Mouse (Mus musculus) neural tube, embryonic 15.5 days (tissue): ENCODE measurements around the gene Nlrp9c. TPM values are rescaled to one million over a fixed set of nuclear protein-coding genes. Genes with fewer than 3 reads are reported as not detected.
"Not testable (repeated sequence)": the region's sequence is repeated elsewhere in the genome, so short reads cannot be mapped to it uniquely, and the experiment has no call there.

ENCODE experiments used
- ATAC-seq: fragments of 200-750 bp; cut with Nextera tagmentation; 2 replicates; pipeline ENCODE4 v1.8.0; 2017; ENCODE audit warnings: mild to moderate bottlenecking, moderate TSS enrichment, moderate library complexity; ENCODE audit not compliant: low FRiP score
- H3K27ac ChIP-seq: fragments of 300-500 bp; sonication (generic); replicated peaks from 2 replicates; pipeline ENCODE4 v1.5.1; 2015; ENCODE audit warnings: mild to moderate bottlenecking, inconsistent platforms
- H3K27me3 ChIP-seq: fragments of 300-500 bp; sonication (generic); replicated peaks from 2 replicates; pipeline ENCODE4 v1.6.1; 2015; ENCODE audit warnings: inconsistent platforms
- H3K36me3 ChIP-seq: fragments of 300-500 bp; sonication (generic); 2 replicates; pipeline ENCODE4 v1.6.1; 2015; ENCODE audit warnings: inconsistent platforms
- H3K4me1 ChIP-seq: fragments of 300-500 bp; sonication (generic); 2 replicates; pipeline ENCODE4 v1.6.1; 2015; ENCODE audit warnings: inconsistent platforms
- H3K4me2 ChIP-seq: fragments of 300-500 bp; sonication (generic); 2 replicates; pipeline ENCODE4 v1.6.1; 2015; ENCODE audit warnings: inconsistent platforms, mild to moderate bottlenecking, moderate library complexity
- H3K4me3 ChIP-seq: fragments of 300-500 bp; sonication (generic); replicated peaks from 2 replicates; pipeline ENCODE4 v1.5.1; 2015; ENCODE audit warnings: mild to moderate bottlenecking, inconsistent platforms
- H3K9ac ChIP-seq: fragments of 300-500 bp; sonication (generic); replicated peaks from 2 replicates; pipeline ENCODE4 v1.6.1; 2015; ENCODE audit warnings: mild to moderate bottlenecking, inconsistent platforms
- H3K9me3 ChIP-seq: fragments of 300-500 bp; sonication (generic); replicated peaks from 2 replicates; pipeline ENCODE4 v1.6.1; 2016; ENCODE audit warnings: inconsistent platforms
- WGBS: fragments of 180-500 bp; shearing (Covaris S2); methylation state at CpG from one replicate; pipeline ENCODE4 v1.1.7; 2015; ENCODE audit warnings: mixed read lengths; 5-methylcytosine and 5-hydroxymethylcytosine counted together
- polyA plus RNA-seq: library from polyadenylated mRNA; unstranded; fragments of >200 nt; fragmentation: Nextera tagmentation; extraction: Ambion mirVana; gene quantifications from 2 replicates; pipeline ENCODE4 v1.2.1, GENCODE M21; 2015

The Nlrp9c gene
- not detected in 2 replicates for polyA plus RNA-seq

GRCm38 (mm10) chr7:26403600-26403999 is at the start of gene Nlrp9c:
TSS of gene Nlrp9c (minus strand) at chr7:26403700.
- H3K4me2 ChIP-seq, H3K4me1 ChIP-seq, H3K9me3 ChIP-seq, H3K27me3 ChIP-seq, H3K9ac ChIP-seq, H3K4me3 ChIP-seq, H3K27ac ChIP-seq, ATAC-seq, H3K36me3 ChIP-seq: not testable (repeated sequence)
- WGBS = 69% methylated on average over 2 of the region's 2 CpGs

DNA sequence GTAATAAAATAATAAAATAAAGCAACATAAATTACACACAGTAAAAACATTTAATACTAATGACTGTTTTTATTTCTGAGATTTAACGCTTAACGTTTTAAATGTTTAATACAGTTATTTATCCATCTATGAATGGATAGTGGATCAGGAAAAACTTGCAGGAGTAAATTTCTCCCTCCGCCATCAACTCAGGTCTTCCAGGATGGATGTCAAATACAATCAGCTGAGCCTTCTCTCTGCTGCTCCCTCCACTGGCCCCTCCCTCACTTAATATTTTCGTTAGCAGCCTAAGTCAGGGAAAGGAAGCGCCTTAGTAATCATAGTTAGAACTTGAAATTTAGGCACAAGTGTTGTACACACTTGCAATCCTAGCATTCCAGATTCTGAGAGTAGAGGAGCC is 31.3 kb upstream of the Nlrp9c start, which contains the start of gene Nlrp4a:
TSS of gene Nlrp4a (plus strand) at position 301 of the 400 bp plus-strand sequence.
- Histone ChIP-seq H3K36me3 (no peaks in the 10 kb centered on the region), H3K4me1 (no peaks in the 10 kb centered on the region), H3K27ac (no peak within 1 kb of the TSS), H3K27me3 (no peaks in the 10 kb centered on the region), H3K4me3 (no peak within 1 kb of the TSS), H3K9me3 (no peaks in the 10 kb centered on the region), H3K9ac (no peak within 1 kb of the TSS), H3K4me2 (no peak within 1 kb of the TSS)
- no peak for ATAC-seq
- WGBS = 87% methylated on average over 5 of the region's 5 CpGs

GRCm38 (mm10) chr7:26391811-26392210 is 11.7 kb downstream of the Nlrp9c start:
- not testable (repeated sequence) for H3K36me3 ChIP-seq, H3K9ac ChIP-seq, H3K4me2 ChIP-seq, H3K27ac ChIP-seq, H3K27me3 ChIP-seq, H3K4me3 ChIP-seq, H3K4me1 ChIP-seq, ATAC-seq, H3K9me3 ChIP-seq
- 93% methylated on average over 6 of the region's 6 CpGs for WGBS

DNA sequence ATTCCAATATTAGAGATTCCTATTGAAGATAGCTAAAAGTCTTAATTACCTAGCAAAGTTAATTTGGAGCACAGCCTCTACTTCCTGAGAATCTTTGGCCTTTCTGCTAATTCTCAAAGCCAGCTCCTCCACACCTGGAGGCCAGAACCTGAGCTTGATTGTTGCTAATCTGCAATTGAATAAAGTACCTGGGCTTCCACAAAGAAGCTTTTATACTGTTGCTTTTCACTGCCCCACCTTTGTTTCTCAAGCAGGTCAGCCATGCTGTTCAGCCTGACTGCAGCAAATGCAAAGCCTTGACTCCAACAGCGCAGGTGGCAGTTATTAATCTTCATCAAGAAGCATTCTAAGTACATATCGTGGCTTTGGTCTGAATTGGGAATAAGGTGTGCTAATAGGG is 12.4 kb downstream of the Nlrp9c start:
- not testable (repeated sequence) for ATAC-seq, H3K27me3 ChIP-seq, H3K9me3 ChIP-seq, H3K9ac ChIP-seq, H3K4me2 ChIP-seq, H3K4me1 ChIP-seq, H3K4me3 ChIP-seq, H3K36me3 ChIP-seq, H3K27ac ChIP-seq
- WGBS = 86% methylated on average over 2 of the region's 2 CpGs

- WGBS = 90% methylated on average over 5 of the region's 5 CpGs
- not testable (repeated sequence) for H3K4me1 ChIP-seq, H3K27me3 ChIP-seq, H3K36me3 ChIP-seq, H3K9ac ChIP-seq, H3K27ac ChIP-seq, H3K4me2 ChIP-seq, ATAC-seq, H3K4me3 ChIP-seq, H3K9me3 ChIP-seq
Measured at GRCm38 (mm10) chr7:26386691-26387090, 16.8 kb downstream of the Nlrp9c start.

DNA sequence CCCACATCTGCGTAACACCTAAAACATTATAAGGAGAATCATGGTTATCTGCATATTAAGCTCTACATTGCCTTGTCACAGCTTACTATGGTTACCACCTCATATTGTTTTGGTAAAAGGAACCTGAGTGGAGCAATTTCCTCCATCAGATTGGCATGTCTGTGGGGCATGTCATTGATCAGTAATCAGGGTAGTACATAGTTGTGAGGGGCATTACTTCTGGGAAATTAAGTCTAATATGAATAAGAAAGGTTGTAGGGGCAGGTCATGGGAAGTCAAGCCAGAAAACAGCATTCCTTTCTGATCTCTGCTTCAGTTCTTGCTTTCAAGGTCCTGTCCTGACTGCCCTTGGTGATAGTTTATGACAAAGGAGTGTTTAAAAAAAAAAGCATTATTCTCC is 22.7 kb downstream of the Nlrp9c start:
- ATAC-seq = no peak
- Histone ChIP-seq H3K27ac (no peak overlapping the region), H3K36me3 (no peaks in the 10 kb centered on the region), H3K27me3 (no peaks in the 10 kb centered on the region), H3K4me2 (no peak overlapping the region), H3K4me3 (no peak overlapping the region), H3K9ac (no peak overlapping the region), H3K4me1 (no peaks in the 10 kb centered on the region), H3K9me3 (no peaks in the 10 kb centered on the region; the same call in 1 of the 2 replicates)
- WGBS = 88% methylated on average over 1 of the region's 1 CpGs

DNA sequence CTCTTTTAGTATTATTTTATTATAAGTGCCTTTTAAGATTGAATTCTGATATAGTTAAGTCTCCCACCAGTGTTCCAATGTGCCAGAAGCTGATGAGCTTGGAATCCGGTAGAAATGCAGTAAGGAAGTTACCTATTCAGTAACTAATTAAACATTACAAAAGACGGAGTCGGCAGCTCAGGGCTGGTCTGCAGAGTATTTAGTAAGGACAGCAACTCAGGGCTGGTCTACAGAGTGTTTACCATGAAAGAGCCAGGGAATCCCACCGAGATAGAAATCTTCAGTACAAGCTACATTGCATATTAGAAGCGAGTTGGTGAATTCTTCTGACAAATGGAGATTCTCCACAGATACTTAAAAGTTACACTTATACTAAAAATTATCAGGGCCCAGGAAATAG is 30.3 kb downstream of the Nlrp9c start:
- not testable (repeated sequence) for H3K4me2 ChIP-seq, H3K36me3 ChIP-seq, H3K4me1 ChIP-seq, H3K27ac ChIP-seq, H3K4me3 ChIP-seq, ATAC-seq, H3K9ac ChIP-seq, H3K9me3 ChIP-seq, H3K27me3 ChIP-seq
- 91% methylated on average over 5 of the region's 5 CpGs for WGBS

DNA sequence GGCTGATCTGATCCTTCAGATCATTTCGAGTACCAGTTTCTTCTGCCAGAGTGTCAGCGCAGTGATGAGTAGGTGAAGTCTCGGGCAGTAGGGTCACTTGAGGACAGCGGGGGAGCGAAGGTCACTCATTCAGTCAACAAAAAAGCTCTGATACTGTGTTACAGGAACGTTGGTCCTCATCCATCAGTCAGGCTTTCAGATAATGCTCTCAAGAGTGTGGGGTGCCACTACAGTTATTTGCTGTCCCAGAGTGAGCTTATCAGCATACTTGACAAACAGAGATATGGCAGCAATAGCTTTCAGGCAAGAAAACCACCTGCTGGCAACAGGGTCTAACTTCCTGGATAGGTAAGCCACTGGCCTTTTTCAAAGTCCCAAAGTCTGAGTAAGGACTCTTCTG is 46.8 kb downstream of the Nlrp9c start:
- H3K4me3 ChIP-seq, H3K4me1 ChIP-seq, H3K27me3 ChIP-seq, ATAC-seq, H3K27ac ChIP-seq, H3K9ac ChIP-seq, H3K4me2 ChIP-seq, H3K36me3 ChIP-seq, H3K9me3 ChIP-seq: not testable (repeated sequence)
- WGBS = 89% methylated on average over 6 of the region's 6 CpGs

GRCm38 (mm10) chr7:26352258-26352657 is 51.2 kb downstream of the Nlrp9c start:
- not testable (repeated sequence) for H3K9ac ChIP-seq, H3K27ac ChIP-seq, H3K27me3 ChIP-seq, H3K4me1 ChIP-seq, H3K9me3 ChIP-seq, H3K4me3 ChIP-seq, H3K4me2 ChIP-seq, H3K36me3 ChIP-seq, ATAC-seq
- WGBS = 77% methylated on average over 3 of the region's 3 CpGs

DNA sequence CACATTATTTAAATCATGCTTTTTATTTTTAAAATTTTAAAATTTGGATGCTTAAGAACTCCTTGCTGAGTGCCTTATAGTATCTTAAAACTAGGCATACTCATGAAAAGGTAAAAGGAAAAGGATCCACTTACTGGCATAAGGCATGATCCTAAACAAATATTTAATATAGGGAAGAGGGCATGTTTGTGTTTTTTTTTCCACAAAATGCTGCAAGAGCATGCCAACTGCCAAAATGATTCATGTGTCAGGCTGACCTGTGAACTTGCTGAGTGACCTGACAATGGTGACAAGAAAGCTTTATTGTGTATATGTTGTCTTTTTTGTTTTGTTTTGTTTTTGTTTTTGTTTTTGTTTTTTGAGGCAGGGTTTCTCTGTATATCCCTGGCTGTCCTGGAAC is 53.3 kb downstream of the Nlrp9c start:
- H3K4me1 ChIP-seq, H3K4me2 ChIP-seq, H3K4me3 ChIP-seq, H3K9me3 ChIP-seq, H3K9ac ChIP-seq, H3K27ac ChIP-seq, ATAC-seq, H3K36me3 ChIP-seq, H3K27me3 ChIP-seq: not testable (repeated sequence)

DNA sequence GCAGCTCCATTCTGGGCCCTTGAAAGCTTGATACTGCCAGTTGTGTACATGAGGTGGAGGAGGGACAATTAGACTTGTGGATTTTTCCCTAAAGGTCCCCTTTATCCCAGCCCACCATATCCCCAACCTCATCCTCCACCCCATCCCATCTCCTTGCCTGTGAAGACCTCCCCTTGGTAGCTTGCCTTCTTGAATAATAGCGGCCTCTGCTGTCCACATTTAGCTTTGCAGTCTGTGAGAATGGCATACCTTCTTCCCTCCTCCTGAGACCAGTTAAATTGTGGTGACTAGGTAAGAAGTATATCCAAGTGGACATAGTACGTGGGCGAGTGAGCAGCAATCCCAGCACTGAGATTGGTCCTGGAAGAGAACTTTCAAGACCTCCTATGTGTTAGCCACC is 83.1 kb downstream of the Nlrp9c start:
- not testable (repeated sequence) for H3K4me1 ChIP-seq, H3K4me3 ChIP-seq, H3K9me3 ChIP-seq, H3K36me3 ChIP-seq, ATAC-seq, H3K27me3 ChIP-seq, H3K9ac ChIP-seq, H3K27ac ChIP-seq, H3K4me2 ChIP-seq
- 67% methylated on average over 3 of the region's 3 CpGs for WGBS

GRCm38 (mm10) chr7:26315809-26316208 is 87.7 kb downstream of the Nlrp9c start:
- not testable (repeated sequence) for H3K4me3 ChIP-seq, H3K36me3 ChIP-seq, H3K27me3 ChIP-seq, ATAC-seq, H3K4me2 ChIP-seq, H3K4me1 ChIP-seq, H3K27ac ChIP-seq, H3K9ac ChIP-seq, H3K9me3 ChIP-seq
- WGBS = 86% methylated on average over 4 of the region's 4 CpGs

- ATAC-seq, H3K27ac ChIP-seq, H3K36me3 ChIP-seq, H3K9me3 ChIP-seq, H3K4me3 ChIP-seq, H3K4me2 ChIP-seq, H3K4me1 ChIP-seq, H3K9ac ChIP-seq, H3K27me3 ChIP-seq: not testable (repeated sequence)
- 91% methylated on average over 2 of the region's 2 CpGs for WGBS
Measured at GRCm38 (mm10) chr7:26315194-26315593, 88.3 kb downstream of the Nlrp9c start.
